8 mouse cellular contexts compared by ENCODE assay signal in the genomic region with DNA sequence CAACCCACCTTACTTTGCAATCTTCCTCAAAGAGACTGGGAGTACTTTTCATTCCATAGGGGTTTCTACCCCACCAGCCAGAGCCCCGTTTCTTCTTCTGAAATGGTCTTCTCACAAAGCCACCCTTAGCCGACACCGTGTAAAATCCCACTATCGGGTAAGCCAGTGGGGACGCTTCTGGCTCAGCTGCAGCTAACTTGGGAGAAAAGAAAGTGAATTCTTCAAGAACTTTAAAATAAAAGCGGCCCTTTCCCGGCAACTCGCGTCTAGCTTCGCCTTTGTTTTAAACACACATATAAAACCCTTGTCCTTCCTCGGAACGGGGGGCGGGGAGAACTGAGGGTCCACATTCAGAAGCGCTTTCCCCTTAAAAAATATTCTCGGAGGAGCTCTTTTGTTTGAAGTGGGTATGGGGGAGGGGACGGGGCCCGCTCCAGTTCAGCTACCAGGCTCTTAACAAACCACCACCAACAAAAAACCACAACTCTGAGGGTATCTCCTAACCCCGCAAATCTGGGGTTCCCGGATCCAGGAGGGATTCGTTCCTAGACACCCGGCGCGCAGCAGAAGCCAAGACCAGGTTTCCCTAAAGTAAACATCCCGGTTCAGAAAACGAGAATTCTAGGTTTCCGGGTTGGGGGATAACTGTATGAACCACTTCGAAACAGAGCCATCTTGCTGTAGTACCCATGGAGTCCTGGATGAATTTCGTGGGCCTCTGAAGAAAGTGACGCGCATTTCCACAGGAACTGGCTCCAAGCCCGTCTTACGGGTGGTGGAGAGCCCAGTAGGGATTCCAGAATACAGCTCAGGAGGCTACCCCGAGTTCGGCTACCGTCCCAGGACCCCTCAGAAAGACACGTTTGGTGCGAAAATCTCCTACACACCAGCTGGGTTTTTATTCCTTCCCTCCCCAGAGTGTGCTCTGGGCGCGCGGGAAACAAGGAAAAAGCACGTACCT. TPM values are rescaled to one million over a fixed set of nuclear protein-coding genes. Genes with fewer than 3 reads are reported as not detected.
DNase-seq lines count a peak whose midpoint lies in the region; ATAC-seq and TF ChIP-seq lines count a peak whose summit lies in the region.

No protein-coding gene starts in this region.

- peaks cover 60% of the 10 kb centered on the region for H3K27me3 ChIP-seq in liver, embryonic 11.5 days (replicated peaks; ENCODE audit: control insufficient read depth, insufficient read depth, low read length)

- TF ChIP-seq CTCF in cortical plate, adult 2 months (IDR thresholded peaks at IDR 0.05; ENCODE audit: extremely low read depth, insufficient read depth, low read length), result no peak

- H3K4me2 ChIP-seq in liver, embryonic 11.5 days, result peak overlapping the region; percentile 82

- H3K36me3 ChIP-seq in liver, embryonic 11.5 days (ENCODE audit: control insufficient read depth, insufficient read depth, low read length), result no peaks in the 10 kb centered on the region

- H3K9me3 ChIP-seq in liver, embryonic 11.5 days (ENCODE audit: control insufficient read depth, low read length), result no peaks in the 10 kb centered on the region

- TF ChIP-seq POLR2A in cortical plate, adult 2 months (IDR thresholded peaks at IDR 0.05; ENCODE audit: extremely low read depth, insufficient read depth, low read length), result no peak

- under 1% methylated on average over 41 of the region's 41 CpGs for WGBS in liver, embryonic 11.5 days

- peak overlapping the region; percentile 95 for H3K27ac ChIP-seq in cortical plate, adult 2 months (ENCODE audit: insufficient read depth, low read length)
- peak overlapping the region; percentile 81 for H3K27ac ChIP-seq in liver, embryonic 11.5 days (ENCODE audit: low read depth, low read length)

- peak; percentile 21 for ATAC-seq in inflammation-experienced regulatory T-cells, adult 6 months
- no peak for ATAC-seq in liver, embryonic 11.5 days (replicated peaks; ENCODE audit: low FRiP score)

- H3K4me3 ChIP-seq in cortical plate, adult 2 months (ENCODE audit: insufficient read depth, low read length), result peak overlapping the region; percentile 85
- peak overlapping the region; percentile 72 for H3K4me3 ChIP-seq in liver, embryonic 11.5 days (ENCODE audit: low read depth, low read length)

- peak overlapping the region; percentile 75 for H3K9ac ChIP-seq in liver, embryonic 11.5 days (ENCODE audit: low read depth, low read length)

- no peaks in the 10 kb centered on the region; the same call in 1 of the 2 replicates for H3K4me1 ChIP-seq in cortical plate, adult 2 months (ENCODE audit: control insufficient read depth, insufficient read depth, low read length)
- H3K4me1 ChIP-seq in liver, embryonic 11.5 days (replicated peaks; ENCODE audit: control insufficient read depth, insufficient read depth, low read length), result peaks cover 33% of the 10 kb centered on the region

- peak; percentile 37 to 73 for DNase-seq in urinary bladder, adult 18-20 months (ENCODE audit: low spot score in 2 of 2)
- DNase-seq in urinary bladder, postnatal 10 days (ENCODE audit: low spot score), result no peak
- DNase-seq in gonadal fat pad, adult 2 months (ENCODE audit: low read depth), result peak; percentile 20
- peak; percentile 66 for DNase-seq in liver, embryonic 11.5 days (ENCODE audit: low spot score)
- peak; percentile 57 for DNase-seq in naive thymus-derived CD4-positive, alpha-beta T cell, adult 2 months (ENCODE audit: low read depth)
- peak; percentile 63 for DNase-seq in yolk sac, embryonic 10.5 days (ENCODE audit: low spot score)

RNA-seq across cellular contexts. Expression of a gene that starts 37.6 kb away (rescaled TPM):
- 57.7 and 60.3 TPM in 2 replicates for polyA plus RNA-seq in cortical plate, adult 2 months (2012; rRNA removed)
- 153 and 192 TPM in 2 replicates for polyA plus RNA-seq in gonadal fat pad, adult 2 months (2012; rRNA removed)
- 10 to 100 TPM; 39.7 to 62.8 (median 44.1) TPM for polyA plus RNA-seq in inflammation-experienced regulatory T-cells, adult 6 months (2017; shearing (Covaris generic))
- 59.4 and 64.5 TPM in 2 replicates for polyA plus RNA-seq in liver, embryonic 11.5 days (2014; fragmentation: Nextera tagmentation; extraction: Ambion mirVana)

RNA-seq across cellular contexts. Expression of a gene that starts 44.0 kb away (rescaled TPM):
- 10.1 and 10.2 TPM in 2 replicates for polyA plus RNA-seq in cortical plate, adult 2 months (2012; rRNA removed)
- polyA plus RNA-seq in gonadal fat pad, adult 2 months (2012; rRNA removed), result 7.4 and 10.7 TPM in 2 replicates
- polyA plus RNA-seq in inflammation-experienced regulatory T-cells, adult 6 months (2017; shearing (Covaris generic)), result not detected
- polyA plus RNA-seq in liver, embryonic 11.5 days (2014; fragmentation: Nextera tagmentation; extraction: Ambion mirVana), result 6.7 and 8.8 TPM in 2 replicates
